Mouse (Mus musculus): Measurements from ENCODE around the gene Snap25. TPM values are rescaled to one million over a fixed set of nuclear protein-coding genes. Genes with fewer than 3 reads are reported as not detected.

Snap25 gene
- polyA plus RNA-seq (2017; shearing (Covaris generic)) = not detected

- ATAC-seq = no peak
Observed at GRCm38 (mm10) chr2:136713299-136713758, at the start of gene Snap25. TSS of gene Snap25 (plus strand) at chr2:136713453.

- ATAC-seq = no peak
Observed at GRCm38 (mm10) chr2:136666951-136667350, 46.3 kb upstream of the Snap25 start.

GRCm38 (mm10) chr2:136669183-136669582, 44.1 kb upstream of the Snap25 start:
- ATAC-seq = no peak

- no peak for ATAC-seq
Observed at GRCm38 (mm10) chr2:136669665-136670064, 43.6 kb upstream of the Snap25 start.

- ATAC-seq = no peak
Observed at GRCm38 (mm10) chr2:136670539-136671271, 42.5 kb upstream of the Snap25 start.

- ATAC-seq = no peak
Observed at GRCm38 (mm10) chr2:136674077-136674757, 39.0 kb upstream of the Snap25 start.

- ATAC-seq = no peak
Observed at GRCm38 (mm10) chr2:136676196-136676595, 37.1 kb upstream of the Snap25 start.

GRCm38 (mm10) chr2:136676918-136677445, 36.3 kb upstream of the Snap25 start:
- no peak for ATAC-seq

- ATAC-seq = no peak
Observed at GRCm38 (mm10) chr2:136678321-136679161, 34.7 kb upstream of the Snap25 start.

- ATAC-seq = no peak
Observed at GRCm38 (mm10) chr2:136679280-136680221, 33.7 kb upstream of the Snap25 start.

- no peak for ATAC-seq
Observed at GRCm38 (mm10) chr2:136682146-136682860, 30.9 kb upstream of the Snap25 start.

- no peak for ATAC-seq
Observed at GRCm38 (mm10) chr2:136686195-136686594, 27.1 kb upstream of the Snap25 start.

GRCm38 (mm10) chr2:136687316-136687715, 25.9 kb upstream of the Snap25 start:
- no peak for ATAC-seq

- ATAC-seq = no peak
Observed at GRCm38 (mm10) chr2:136689476-136689875, 23.8 kb upstream of the Snap25 start.

GRCm38 (mm10) chr2:136691681-136692080, 21.6 kb upstream of the Snap25 start:
- ATAC-seq = no peak

GRCm38 (mm10) chr2:136699429-136700227, 13.6 kb upstream of the Snap25 start:
- no peak for ATAC-seq

GRCm38 (mm10) chr2:136703376-136703775, 9.9 kb upstream of the Snap25 start:
- ATAC-seq = no peak

GRCm38 (mm10) chr2:136711155-136711554, 2.1 kb upstream of the Snap25 start:
- ATAC-seq = no peak

- no peak for ATAC-seq
Observed at GRCm38 (mm10) chr2:136711746-136712440, 1.4 kb upstream of the Snap25 start.
